Mouse (Mus musculus) skeletal muscle tissue, adult 2 months (tissue): ENCODE results near the gene Olfr460.
"Not testable (repeated sequence)": the region's sequence is repeated elsewhere in the genome, so short reads cannot be mapped to it uniquely, and the experiment has no call there.

Experiments used
- DNase-seq: peaks from one replicate; pipeline ENCODE4 v3.0.0-alpha.2; 2012; ENCODE audit warnings: low read depth, low spot score

The Olfr460 gene

GRCm38 (mm10) chr6:40569187-40569586, at the start of gene Olfr460:
Gene Olfr460, plus strand, starts transcription at chr6:40569487.
- DNase-seq, result no peak

DNA sequence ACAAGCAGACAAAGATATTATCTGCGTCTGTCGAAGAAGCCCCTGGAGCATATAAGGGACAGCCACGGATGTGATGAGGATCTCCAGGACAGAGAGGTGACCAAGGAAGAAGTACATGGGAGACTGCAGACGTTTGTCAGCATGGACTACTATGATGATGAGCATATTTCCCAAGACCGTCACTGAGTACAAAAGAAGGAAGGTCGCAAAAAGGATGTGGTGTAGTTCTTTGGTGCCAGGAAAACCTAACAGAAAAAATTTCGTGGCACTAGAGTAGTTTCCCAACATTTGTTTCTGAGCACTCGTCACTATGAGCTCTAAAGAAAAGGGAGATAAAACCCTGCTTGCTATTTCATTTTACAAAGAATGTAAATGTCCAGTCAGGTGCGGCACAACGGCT, 24.6 kb upstream of the Olfr460 start:
- DNase-seq, result no peak

DNA sequence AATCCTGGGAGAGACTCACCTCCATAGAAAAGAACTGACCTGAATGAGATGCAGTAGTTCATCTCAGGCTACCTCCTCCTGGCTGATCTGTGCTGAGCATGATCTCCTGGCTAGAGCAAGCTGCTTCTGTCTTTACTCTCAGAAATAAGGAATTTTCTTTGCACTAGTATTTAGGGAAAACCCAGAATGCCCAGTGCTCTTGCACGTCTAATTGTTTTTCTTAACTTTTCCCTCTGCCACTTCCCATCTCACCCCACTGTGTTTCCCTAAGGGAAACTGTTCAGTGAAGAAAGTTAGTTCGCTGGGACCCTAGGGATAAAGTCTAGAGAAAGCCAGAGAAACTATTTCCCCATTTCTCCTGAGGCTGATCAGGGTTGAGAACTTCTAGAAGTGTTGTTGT, 14.3 kb upstream of the Olfr460 start, which contains the start of gene Olfr461:
Gene Olfr461, minus strand, starts transcription at position 101 of the 400 bp plus-strand sequence.
- no peak for DNase-seq

- peak; percentile 18 for DNase-seq
Measured at GRCm38 (mm10) chr6:40573618-40574017, 4.3 kb downstream of the Olfr460 start.

GRCm38 (mm10) chr6:40576305-40576704, 7.0 kb downstream of the Olfr460 start:
- peak; percentile 15 for DNase-seq

- DNase-seq, result no peak
Measured at GRCm38 (mm10) chr6:40584336-40584735, 15.0 kb downstream of the Olfr460 start.

DNA sequence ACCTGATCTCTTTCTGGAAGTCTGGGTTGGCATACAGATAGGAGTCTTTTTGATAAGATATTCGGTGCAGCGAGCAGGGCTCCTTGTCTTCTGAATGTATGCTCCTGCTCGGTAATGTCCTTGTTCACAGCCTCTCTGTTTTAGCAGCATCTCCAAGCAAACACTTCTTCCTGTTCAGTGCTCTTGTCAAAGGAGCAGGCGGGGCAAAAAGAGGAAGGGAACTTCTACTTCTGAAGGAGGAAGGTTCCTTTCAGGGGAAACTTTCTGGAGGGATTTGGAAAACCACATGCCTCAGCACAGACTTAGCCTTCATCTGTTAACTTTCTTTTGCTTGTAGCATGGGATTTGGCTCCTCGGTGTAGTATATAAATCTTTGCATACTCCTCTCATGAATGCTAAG, 16.4 kb downstream of the Olfr460 start, which contains the start of gene Clec5a:
Gene Clec5a, minus strand, starts transcription at position 177 of the 400 bp plus-strand sequence.
- DNase-seq, result no peak

DNA sequence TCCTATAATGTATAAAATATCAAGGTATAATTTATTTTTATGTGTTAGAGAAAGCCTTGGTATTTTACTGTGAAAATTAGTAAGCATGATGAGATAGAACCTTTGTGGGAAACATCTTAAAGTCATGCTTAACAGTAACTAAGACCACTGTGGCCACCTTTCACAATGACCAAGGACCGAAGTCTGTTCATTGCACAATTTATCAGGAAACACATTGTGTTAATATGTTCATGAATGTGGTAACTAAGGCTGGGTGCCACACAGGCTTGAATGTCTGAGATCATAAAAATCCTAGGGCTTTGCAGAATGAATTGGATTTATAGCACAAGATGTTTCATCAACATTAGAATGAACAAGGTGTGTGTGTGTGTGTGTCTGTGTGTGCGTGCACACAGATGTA, 19.1 kb downstream of the Olfr460 start:
- no peak for DNase-seq

DNA sequence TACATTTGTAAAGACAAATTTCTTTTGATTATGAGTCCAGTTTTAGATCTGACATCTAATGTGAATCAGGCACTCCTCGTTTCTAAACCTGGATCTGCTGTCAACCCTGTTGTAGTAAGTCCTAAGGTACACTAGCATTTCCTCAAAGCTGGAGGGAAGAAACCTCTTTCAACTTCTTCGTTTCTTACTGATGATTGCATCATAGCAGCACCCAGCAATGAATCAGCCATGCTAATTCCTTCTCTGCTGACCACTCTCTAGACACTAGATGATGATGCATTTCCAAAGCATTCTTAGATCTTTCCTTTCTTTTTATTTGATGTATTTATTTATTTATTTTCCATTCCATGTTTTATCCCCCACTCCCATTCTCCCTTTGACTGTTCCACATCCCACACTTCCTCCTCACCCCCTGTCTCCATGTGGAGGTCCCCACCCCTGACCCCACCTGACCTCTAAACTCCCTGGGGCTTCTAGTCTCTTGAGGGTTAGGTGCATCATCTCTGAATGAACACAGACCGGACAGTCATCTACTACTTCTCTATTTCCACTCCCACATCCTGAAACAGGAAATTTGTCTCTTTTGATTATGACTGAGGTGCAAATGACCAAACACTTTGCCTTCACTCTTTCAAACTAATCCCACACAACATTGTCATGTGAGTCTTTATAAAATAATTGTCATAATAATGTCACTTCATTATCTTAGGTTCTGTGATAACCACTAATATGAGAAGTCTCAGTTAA, 25.7 kb downstream of the Olfr460 start:
- no peak for DNase-seq

DNA sequence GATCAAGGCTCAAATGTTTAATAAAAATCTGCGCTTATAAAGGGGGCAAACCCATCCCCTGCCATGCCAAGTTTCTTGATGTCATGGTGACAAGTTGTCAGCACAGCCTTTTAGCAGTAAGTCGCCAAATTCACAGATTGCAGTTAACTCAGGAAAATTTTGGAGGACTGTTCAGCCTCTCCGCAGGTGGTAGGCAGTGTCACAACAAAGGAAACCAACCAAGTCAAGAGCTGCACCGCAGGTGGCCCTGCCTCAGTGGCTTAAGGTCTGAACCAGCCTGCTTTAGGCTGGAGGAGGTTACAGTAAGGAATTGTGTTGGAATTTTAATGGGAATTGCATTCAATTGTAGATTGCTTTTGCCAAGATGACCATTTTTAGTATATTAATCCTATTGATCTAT, 29.3 kb downstream of the Olfr460 start:
- DNase-seq, result not testable (repeated sequence)

GRCm38 (mm10) chr6:40607431-40607830, 38.1 kb downstream of the Olfr460 start:
- no peak for DNase-seq

- no peak for DNase-seq
Measured at GRCm38 (mm10) chr6:40610244-40610643, 41.0 kb downstream of the Olfr460 start.

DNA sequence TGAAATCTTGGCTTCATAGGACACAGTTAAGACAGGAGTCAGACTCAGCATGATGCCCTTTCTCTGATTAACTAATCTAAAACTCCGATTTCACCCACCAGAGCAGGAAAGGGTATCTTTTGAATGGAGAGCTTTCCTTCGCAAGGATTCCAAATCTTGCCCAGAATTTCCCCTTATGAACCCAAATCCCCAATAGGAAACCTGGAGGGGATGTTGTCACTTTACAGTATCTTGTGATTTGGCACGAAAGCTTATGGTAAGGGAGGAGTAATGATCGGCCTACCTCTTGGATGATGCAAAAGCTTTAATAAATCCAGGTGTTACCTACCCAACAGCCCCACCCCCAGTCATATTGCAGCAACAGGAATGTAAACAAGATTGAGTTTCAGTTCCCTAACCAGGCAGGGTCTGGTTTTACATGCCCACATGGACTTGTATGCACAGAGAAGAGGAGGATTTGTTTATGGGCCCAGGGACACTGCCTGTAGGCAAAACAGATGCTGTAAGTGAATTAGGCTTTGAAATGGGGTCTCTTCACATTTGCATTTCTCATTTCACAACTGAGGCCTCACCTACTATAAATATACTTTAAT, 44.1 kb downstream of the Olfr460 start, which contains the start of gene Tas2r138:
Gene Tas2r138, minus strand, starts transcription at position 51 of the 593 bp plus-strand sequence.
- DNase-seq, result no peak

- DNase-seq, result peak; percentile 13
Measured at GRCm38 (mm10) chr6:40617965-40618364, 48.7 kb downstream of the Olfr460 start.
